Mouse (Mus musculus): ENCODE measurements around the gene Col11a2.

- TF ChIP-seq CTCF (IDR thresholded peaks at IDR 0.05; ENCODE audit: borderline replicate concordance, insufficient read depth, low read length) (no peak), POLR2A (IDR thresholded peaks at IDR 0.05; ENCODE audit: low read depth, low read length) (no peak)
These were observed 43.9 kb downstream of the Col11a2 start for GRCm38 (mm10) chr17:34083104-34083503.
